Mouse (Mus musculus): ENCODE data around the gene Rps11. TPM values are rescaled to one million over a fixed set of nuclear protein-coding genes. Genes with fewer than 3 reads are reported as not detected.
"Not testable (repeated sequence)": the region's sequence is repeated elsewhere in the genome, so short reads cannot be mapped to it uniquely, and the experiment has no call there.

The Rps11 gene
- total RNA-seq (2018; cell fraction: chromatin; rRNA removed): 100 to 1,000 TPM in 1 of 26 experiments, 10 to 100 TPM in 25; 12.6 to 209 (median 27.9) TPM
- 1,000 to 10,000 TPM in 12 of 26 experiments, 100 to 1,000 TPM in 14; 469 to 1,924 (median 792) TPM for total RNA-seq (2018; cell fraction: cytosol; rRNA removed)
- total RNA-seq (2018; cell fraction: nucleus; rRNA removed): 100 to 1,000 TPM in 14 of 26 experiments, 10 to 100 TPM in 12; 53.1 to 199 (median 101) TPM
- 1,184 to 1,556 TPM (median 1,388 TPM) in 3 replicates for polyA plus RNA-seq (2018)

- peaks cover 53% of the 10 kb centered on the region for H3K36me3 ChIP-seq (ENCODE audit: inconsistent target)
- H3K4me3 ChIP-seq (ENCODE audit: inconsistent target): peak within 1 kb of the TSS; percentile 99
- H3K27ac ChIP-seq: peak within 1 kb of the TSS; percentile 95
- WGBS (ENCODE audit: missing documents): 4% methylated on average over 56 of the region's 59 CpGs
- peaks cover 43% of the 10 kb centered on the region for H3K79me2 ChIP-seq (ENCODE audit: inconsistent target)
Observed at GRCm38 (mm10) chr7:45124224-45125143, at the start of gene Rps11. Gene Rps11, minus strand, starts transcription at chr7:45124439.

- H3K79me2 ChIP-seq (ENCODE audit: inconsistent target); H3K27ac ChIP-seq; H3K4me3 ChIP-seq (ENCODE audit: inconsistent target); H3K36me3 ChIP-seq (ENCODE audit: inconsistent target): not testable (repeated sequence)
- 40% methylated on average over 1 of the region's 1 CpGs for WGBS (ENCODE audit: missing documents)
Observed at GRCm38 (mm10) chr7:45173772-45174171, 49.5 kb upstream of the Rps11 start.

- Histone ChIP-seq H3K36me3 (ENCODE audit: inconsistent target) (no peaks in the 10 kb centered on the region), H3K27ac (no peak overlapping the region), H3K4me3 (ENCODE audit: inconsistent target) (no peak overlapping the region), H3K79me2 (ENCODE audit: inconsistent target) (no peaks in the 10 kb centered on the region)
- 64% methylated on average over 7 of the region's 7 CpGs for WGBS (ENCODE audit: missing documents)
Observed at GRCm38 (mm10) chr7:45172974-45173373, 48.7 kb upstream of the Rps11 start.

GRCm38 (mm10) chr7:45169495-45169894, 45.3 kb upstream of the Rps11 start:
- WGBS (ENCODE audit: missing documents): 87% methylated on average over 3 of the region's 3 CpGs
- no peaks in the 10 kb centered on the region for H3K36me3 ChIP-seq (ENCODE audit: inconsistent target)
- H3K27ac ChIP-seq: no peak overlapping the region

GRCm38 (mm10) chr7:45168656-45169055, 44.4 kb upstream of the Rps11 start:
- Histone ChIP-seq H3K4me3 (ENCODE audit: inconsistent target) (no peak overlapping the region), H3K27ac (no peak overlapping the region), H3K79me2 (ENCODE audit: inconsistent target) (no peaks in the 10 kb centered on the region), H3K36me3 (ENCODE audit: inconsistent target) (no peaks in the 10 kb centered on the region)
- 15% methylated on average over 21 of the region's 24 CpGs for WGBS (ENCODE audit: missing documents)

More at GRCm38 (mm10) chr7:45169495-45169894, 45.3 kb upstream of the Rps11 start:
- Histone ChIP-seq H3K4me3 (ENCODE audit: inconsistent target) (no peak overlapping the region), H3K79me2 (ENCODE audit: inconsistent target) (no peaks in the 10 kb centered on the region)

GRCm38 (mm10) chr7:45167761-45168445, 43.7 kb upstream of the Rps11 start:
- no peak overlapping the region for H3K4me3 ChIP-seq (ENCODE audit: inconsistent target)
- H3K79me2 ChIP-seq (ENCODE audit: inconsistent target): no peaks in the 10 kb centered on the region
- no peak overlapping the region for H3K27ac ChIP-seq
- no peaks in the 10 kb centered on the region for H3K36me3 ChIP-seq (ENCODE audit: inconsistent target)
- 13% methylated on average over 19 of the region's 19 CpGs for WGBS (ENCODE audit: missing documents)

GRCm38 (mm10) chr7:45166950-45167401, 42.7 kb upstream of the Rps11 start:
- H3K36me3 ChIP-seq (ENCODE audit: inconsistent target): no peaks in the 10 kb centered on the region
- H3K79me2 ChIP-seq (ENCODE audit: inconsistent target): no peaks in the 10 kb centered on the region
- WGBS (ENCODE audit: missing documents): 41% methylated on average over 6 of the region's 10 CpGs
- no peak overlapping the region for H3K27ac ChIP-seq
- H3K4me3 ChIP-seq (ENCODE audit: inconsistent target): no peak overlapping the region

GRCm38 (mm10) chr7:45165701-45166100, 41.5 kb upstream of the Rps11 start:
- H3K27ac ChIP-seq: no peak overlapping the region
- 82% methylated on average over 11 of the region's 11 CpGs for WGBS (ENCODE audit: missing documents)
- H3K4me3 ChIP-seq (ENCODE audit: inconsistent target): no peak overlapping the region
- H3K36me3 ChIP-seq (ENCODE audit: inconsistent target): no peaks in the 10 kb centered on the region
- no peaks in the 10 kb centered on the region for H3K79me2 ChIP-seq (ENCODE audit: inconsistent target)

GRCm38 (mm10) chr7:45164833-45165232, 40.6 kb upstream of the Rps11 start:
- WGBS (ENCODE audit: missing documents): 78% methylated on average over 5 of the region's 5 CpGs
- Histone ChIP-seq H3K79me2 (ENCODE audit: inconsistent target) (no peaks in the 10 kb centered on the region), H3K4me3 (ENCODE audit: inconsistent target) (no peak overlapping the region), H3K36me3 (ENCODE audit: inconsistent target) (peaks cover 3% of the 10 kb centered on the region; the same call in 1 of the 2 replicates), H3K27ac (no peak overlapping the region)

- Histone ChIP-seq H3K79me2 (ENCODE audit: inconsistent target) (no peaks in the 10 kb centered on the region), H3K36me3 (ENCODE audit: inconsistent target) (peaks cover 8% of the 10 kb centered on the region; the same call in 1 of the 2 replicates), H3K27ac (no peak within 1 kb of the TSS), H3K4me3 (ENCODE audit: inconsistent target) (no peak within 1 kb of the TSS)
- 5% methylated on average over 38 of the region's 41 CpGs for WGBS (ENCODE audit: missing documents)
Observed at GRCm38 (mm10) chr7:45163735-45164490, 39.7 kb upstream of the Rps11 start, which contains the start of gene Slc17a7. Gene Slc17a7, plus strand, starts transcription at chr7:45163949.

GRCm38 (mm10) chr7:45162996-45163615, 38.9 kb upstream of the Rps11 start:
- no peaks in the 10 kb centered on the region for H3K79me2 ChIP-seq (ENCODE audit: inconsistent target)
- H3K27ac ChIP-seq: no peak overlapping the region
- no peak overlapping the region for H3K4me3 ChIP-seq (ENCODE audit: inconsistent target)
- WGBS (ENCODE audit: missing documents): 68% methylated on average over 9 of the region's 9 CpGs
- H3K36me3 ChIP-seq (ENCODE audit: inconsistent target): peaks cover 14% of the 10 kb centered on the region; the same call in 1 of the 2 replicates

- Histone ChIP-seq H3K27ac (no peak overlapping the region), H3K4me3 (ENCODE audit: inconsistent target) (no peak overlapping the region), H3K79me2 (ENCODE audit: inconsistent target) (no peaks in the 10 kb centered on the region), H3K36me3 (ENCODE audit: inconsistent target) (peaks cover 16% of the 10 kb centered on the region; the same call in 1 of the 2 replicates)
- WGBS (ENCODE audit: missing documents): 30% methylated on average over 6 of the region's 6 CpGs
Observed at GRCm38 (mm10) chr7:45162551-45162950, 38.3 kb upstream of the Rps11 start.

GRCm38 (mm10) chr7:45161612-45162473, 37.6 kb upstream of the Rps11 start:
- WGBS (ENCODE audit: missing documents): 5% methylated on average over 35 of the region's 35 CpGs
- H3K79me2 ChIP-seq (ENCODE audit: inconsistent target): no peaks in the 10 kb centered on the region

More at GRCm38 (mm10) chr7:45161612-45162473, 37.6 kb upstream of the Rps11 start:
- Histone ChIP-seq H3K4me3 (ENCODE audit: inconsistent target) (no peak overlapping the region), H3K36me3 (ENCODE audit: inconsistent target) (peaks cover 16% of the 10 kb centered on the region; the same call in 1 of the 2 replicates), H3K27ac (no peak overlapping the region)
